Mouse (Mus musculus) right cerebral cortex, adult 18-20 months (tissue): ENCODE measurements around the gene Trhr2.
"Not testable (repeated sequence)": the region's sequence is repeated elsewhere in the genome, so short reads cannot be mapped to it uniquely, and the experiment has no call there.

Source experiments
- DNase-seq: peaks from one replicate; pipeline ENCODE4 v3.0.0; 2022; ENCODE audit warnings: mixed read lengths

The Trhr2 gene

DNA sequence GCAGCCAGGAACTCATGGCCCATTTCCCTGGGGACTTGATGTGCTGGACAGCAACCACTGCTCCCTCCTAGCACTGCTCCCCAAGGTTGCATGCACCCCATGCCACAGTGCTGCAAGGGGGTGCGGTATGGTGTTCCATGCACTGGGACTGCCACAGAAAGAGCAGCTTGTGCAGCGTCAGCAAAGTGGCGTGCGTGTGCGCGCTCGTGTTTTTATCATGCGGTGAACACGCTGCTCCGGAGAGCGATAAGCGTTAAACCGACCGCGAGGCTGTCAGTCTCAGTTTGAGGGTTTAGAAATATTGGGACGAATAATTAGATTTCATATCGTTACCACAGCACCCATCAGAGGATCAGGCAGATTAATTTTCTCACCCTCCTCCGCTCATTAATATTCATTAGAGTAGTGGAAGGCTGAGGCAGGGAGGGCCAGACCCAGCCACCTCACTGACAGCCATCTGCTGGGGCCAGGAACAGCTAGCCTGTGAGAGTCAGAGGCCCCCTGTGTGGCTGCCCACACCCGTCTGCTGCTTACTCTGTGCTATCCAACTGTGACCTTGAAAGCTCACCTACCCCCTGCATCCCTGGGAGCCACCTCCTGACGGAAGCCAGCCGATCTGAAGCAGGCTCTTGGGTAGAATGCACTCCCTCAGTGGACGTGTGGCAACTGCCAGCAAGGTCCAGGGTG, 30.9 kb downstream of the Trhr2 start:
- no peak for DNase-seq

DNA sequence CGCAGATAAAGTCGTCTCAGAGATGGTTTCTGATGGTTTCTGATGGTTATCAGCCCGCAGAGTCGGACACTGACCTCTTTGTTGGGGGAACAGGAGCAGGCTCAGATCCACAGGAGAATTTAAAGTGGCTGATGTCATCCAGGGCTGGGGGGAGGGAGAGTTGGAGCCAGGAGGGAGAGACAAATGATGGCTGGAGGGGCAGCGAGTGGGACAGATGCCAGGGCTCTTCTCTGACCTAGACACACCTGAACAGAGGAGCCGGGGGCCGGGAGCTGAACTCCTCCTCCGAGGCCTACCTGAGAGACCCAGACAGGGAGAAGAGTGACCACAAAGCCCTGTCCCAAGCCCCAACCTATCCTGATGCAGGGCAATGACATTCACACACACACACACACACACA, 31.5 kb downstream of the Trhr2 start:
- no peak for DNase-seq

- DNase-seq = no peak
Measured at GRCm38 (mm10) chr8:122326114-122326542, 34.4 kb downstream of the Trhr2 start.

GRCm38 (mm10) chr8:122325196-122325595, 35.4 kb downstream of the Trhr2 start:
- no peak for DNase-seq

- not testable (repeated sequence) for DNase-seq
Measured at GRCm38 (mm10) chr8:122323951-122324402, 36.6 kb downstream of the Trhr2 start.

DNA sequence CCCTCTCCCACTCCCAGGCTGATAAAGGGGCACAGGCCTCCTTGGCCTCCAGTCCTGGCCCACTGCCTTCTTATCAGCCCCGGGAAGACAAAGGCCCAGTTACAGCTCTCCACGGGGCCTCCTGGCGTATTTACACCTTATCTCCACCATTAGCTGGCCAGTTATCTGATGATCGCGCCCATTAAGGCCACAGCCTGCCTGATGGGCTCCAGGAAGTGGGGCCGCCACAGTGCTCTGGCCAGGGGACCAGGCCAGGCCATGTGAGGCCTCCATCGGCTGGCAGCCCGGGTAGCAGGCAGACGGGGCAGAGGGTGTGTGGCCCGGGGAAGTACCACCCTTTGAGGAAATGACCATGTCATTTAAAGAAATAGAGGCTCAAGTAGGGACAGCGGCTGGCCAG, 37.8 kb downstream of the Trhr2 start:
- DNase-seq = no peak

DNA sequence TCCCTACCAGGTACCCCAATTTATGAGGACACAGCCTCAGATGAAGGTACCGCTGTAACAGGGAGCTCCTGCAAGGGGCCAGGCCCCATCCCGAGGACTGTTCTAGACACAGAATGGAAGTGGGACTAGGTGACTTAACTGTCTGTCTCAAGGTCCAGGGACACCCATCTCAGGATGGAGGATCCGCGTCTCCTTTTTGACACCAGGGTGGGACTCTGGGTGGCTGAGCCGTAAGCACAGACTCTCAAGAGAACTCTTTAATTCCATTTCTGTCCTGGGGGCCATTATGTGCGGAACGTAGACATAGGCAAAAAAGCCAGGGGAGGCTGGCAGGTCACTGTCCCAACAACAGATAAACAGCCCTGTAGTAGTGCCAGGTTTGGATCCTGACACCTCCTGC, 38.4 kb downstream of the Trhr2 start:
- no peak for DNase-seq

DNA sequence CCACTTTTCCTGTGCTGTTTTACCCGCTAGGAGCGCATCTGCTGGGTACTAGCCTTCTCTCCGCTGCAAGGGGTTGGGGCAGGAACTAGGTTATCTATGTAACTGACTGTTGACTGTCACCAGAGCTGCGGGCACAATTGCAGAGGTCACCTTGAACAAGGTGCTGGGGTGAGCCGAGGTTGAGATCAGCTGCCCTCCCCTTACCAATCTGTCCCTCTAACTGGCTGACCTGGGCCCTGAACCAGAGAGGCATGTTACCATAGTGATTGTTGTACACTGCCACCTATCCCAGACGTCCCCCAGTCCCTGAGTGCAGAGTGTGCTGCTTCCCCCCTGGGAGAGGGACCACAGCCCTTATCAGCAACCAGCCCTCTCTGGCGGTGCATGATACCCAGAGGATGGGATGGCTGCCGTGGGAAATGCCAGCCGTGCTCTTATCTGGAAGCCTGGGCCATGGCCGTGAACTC, 39.1 kb downstream of the Trhr2 start:
- DNase-seq = no peak

DNA sequence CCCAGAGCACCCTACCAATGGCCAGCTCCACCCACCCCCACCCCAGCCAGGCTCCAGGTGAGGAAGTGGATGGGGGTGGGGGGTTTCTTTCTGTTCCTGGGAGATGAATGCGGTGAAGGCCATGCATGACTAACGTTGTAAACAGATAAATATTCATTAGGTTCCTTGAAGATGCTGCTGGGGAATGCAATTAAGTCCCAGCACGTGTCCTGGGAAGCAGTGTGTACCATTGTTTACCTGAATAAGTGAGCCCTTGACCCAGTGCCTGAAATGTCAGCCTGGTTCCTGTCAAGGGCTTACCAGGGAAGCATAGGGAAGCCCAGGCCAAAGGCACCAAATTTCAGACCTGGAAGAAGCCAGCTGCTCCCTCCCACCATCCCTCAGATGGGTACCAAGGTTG, 40.0 kb downstream of the Trhr2 start:
- no peak for DNase-seq

- no peak for DNase-seq
Measured at GRCm38 (mm10) chr8:122319708-122320075, 40.9 kb downstream of the Trhr2 start.

- DNase-seq = no peak
Measured at GRCm38 (mm10) chr8:122319045-122319707, 41.4 kb downstream of the Trhr2 start.

DNA sequence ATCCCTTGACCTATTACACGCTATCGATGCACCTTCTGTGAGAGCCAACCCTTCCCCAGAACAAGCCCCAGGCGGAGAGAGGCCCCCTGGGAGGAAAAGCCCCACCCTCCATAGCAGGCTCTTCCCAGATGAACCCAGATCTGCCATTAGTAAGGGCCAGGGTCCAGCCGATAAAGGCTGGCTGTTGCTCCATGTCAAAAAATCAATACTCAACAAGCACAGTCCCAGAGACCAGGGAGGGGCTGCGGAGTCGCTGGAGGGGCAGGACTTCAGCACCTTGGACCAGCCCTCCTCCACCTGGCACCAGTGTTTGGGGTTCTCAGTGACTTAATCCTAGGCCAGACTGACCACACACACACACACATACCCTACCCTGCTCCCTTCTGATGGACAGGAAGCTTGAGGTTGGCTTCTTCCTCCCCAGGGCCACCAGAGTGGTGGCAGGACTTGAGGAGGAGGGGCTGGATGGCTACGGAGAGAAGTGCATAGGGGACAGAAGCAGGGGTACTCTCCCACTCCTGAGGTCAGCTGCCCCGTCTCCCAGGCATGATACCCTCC, 42.5 kb downstream of the Trhr2 start:
- no peak for DNase-seq

DNA sequence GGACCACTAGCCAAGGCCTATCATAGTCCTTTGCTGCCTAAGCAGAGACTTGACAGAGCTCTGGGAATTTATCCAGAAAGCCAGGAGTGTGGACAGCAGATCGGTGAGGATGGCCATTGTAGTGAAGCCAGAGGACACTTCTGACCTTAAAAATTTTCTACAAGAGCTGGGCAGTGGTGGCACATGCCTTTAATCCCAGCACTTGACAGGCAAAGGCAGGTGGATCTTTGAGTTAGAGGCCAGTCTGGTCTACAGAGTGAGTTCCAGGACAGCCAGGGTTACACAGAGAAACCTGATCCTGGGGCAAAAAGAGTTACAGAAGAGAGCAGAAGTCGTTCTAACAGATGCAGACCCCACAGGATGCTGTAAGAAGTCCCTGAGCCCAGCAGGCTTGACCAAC, 44.1 kb downstream of the Trhr2 start:
- DNase-seq = no peak

DNA sequence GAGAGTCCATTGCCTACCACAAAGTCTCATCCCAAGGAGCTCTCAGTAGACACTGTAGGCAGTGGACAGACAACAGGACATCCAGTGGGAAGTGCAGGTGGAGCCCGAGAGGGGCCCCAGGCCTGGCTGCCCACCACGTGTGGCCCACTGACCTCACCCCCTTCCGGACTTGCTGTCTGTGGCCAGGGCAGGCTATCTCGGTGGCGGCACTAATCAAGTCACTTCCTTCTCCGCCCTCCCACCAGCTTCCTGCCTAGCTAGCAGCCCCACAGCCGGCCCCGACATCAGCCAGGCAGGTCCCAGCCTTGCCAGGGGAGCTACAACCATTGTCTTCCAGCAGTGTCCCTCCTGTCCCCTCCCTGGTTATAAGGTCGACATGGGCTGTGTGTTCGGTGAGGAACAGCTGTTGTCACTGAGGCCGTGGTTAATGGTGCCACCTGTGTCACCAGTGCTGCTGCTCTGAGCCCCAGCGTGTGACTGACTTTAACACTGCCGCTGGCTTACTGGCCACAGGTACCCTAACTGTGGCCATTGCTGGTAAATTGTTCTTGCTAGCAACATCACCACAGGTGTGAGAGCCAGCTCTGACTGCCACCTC, 45.5 kb downstream of the Trhr2 start:
- no peak for DNase-seq

DNA sequence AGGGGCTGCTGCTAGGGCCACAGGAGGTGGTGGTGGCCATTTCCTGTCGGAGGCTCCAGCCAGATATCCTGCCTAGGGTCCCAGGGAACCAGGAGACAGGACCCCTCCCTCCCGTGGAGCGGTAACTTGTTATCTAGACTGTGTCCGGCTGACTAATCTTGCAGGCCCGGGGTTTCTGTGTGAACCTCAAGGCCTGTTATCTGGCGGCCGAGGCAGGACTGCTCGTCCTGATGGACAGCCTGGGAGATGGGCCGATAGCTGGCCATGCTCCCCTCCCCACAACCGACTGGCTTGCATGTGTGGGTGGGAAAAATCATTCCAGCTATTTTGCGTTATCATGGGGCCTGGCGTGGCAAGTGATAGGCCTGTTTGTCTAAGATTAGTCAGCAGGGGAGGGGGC, 47.2 kb downstream of the Trhr2 start:
- no peak for DNase-seq

DNA sequence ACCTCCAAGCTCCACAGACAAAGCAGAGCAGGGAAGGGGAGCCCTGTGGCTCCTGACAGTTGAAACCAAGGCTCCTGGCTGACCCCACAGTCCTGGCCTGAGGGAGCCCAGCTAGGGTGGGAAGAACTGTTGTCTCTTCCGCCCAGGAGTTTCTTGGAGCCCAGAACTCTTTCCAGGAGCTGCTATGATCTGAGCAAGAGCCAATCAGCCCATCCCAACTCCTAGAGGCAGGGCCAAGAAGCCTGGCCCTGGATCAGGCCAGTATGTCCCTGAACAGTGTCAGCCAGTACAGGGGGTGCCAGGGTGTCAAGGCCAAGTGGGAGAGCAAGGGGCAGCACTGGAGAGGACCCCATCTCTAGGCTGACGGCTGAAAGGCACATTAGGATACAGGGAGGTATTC, 48.0 kb downstream of the Trhr2 start:
- no peak for DNase-seq

- no peak for DNase-seq
Measured at GRCm38 (mm10) chr8:122311115-122311514, 49.4 kb downstream of the Trhr2 start.

GRCm38 (mm10) chr8:122309272-122309671, 51.3 kb downstream of the Trhr2 start:
- no peak for DNase-seq

DNA sequence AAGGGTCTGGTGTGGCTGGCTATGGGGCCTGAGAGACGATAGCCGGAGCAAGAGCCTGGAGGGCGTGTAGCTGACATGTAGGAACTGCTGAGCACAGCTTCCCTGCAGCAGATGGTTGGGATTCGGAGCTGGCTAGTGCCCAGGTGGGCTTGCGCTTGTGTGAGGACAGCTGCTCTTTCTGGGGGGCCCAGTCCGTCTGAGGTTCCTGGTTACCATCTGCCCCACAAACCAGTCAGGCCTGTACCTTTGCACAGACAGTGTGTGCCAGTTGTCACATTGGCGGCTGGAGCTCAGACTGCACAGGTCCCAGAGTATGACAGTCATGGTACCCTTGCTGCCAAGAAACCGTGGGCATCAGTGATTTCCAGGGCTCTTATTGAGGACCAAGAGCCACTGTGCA, 52.7 kb downstream of the Trhr2 start:
- DNase-seq = no peak
